In the genomic region with DNA sequence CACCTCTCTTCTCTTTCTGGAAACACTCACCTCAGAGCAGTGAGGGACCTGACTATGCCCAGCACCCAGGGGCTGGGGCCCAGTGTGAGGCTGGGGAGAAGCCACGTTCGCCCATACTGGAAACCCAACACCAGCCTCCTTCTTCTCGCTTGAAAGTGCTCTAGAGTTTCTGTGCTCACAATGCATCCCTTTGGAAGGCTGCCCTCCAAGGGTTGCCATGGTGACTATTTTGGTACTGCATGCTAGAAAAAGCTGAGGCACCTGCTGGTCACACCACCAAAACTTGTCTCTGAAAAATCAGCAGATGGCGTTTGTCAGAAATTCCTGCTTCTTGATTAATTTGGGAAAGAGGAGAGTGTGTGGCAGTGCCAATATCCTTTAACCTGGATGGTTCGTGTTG, we compare ENCODE assay signal across 8 mouse cellular contexts.
DNase-seq lines count a peak whose midpoint lies in the region; ATAC-seq lines count a peak whose summit lies in the region.

No protein-coding gene starts in this region.

- no peak for ATAC-seq in midbrain, embryonic 14.5 days (ENCODE audit: low FRiP score, low TSS enrichment)
- no peak for ATAC-seq in midbrain, embryonic 11.5 days (ENCODE audit: low FRiP score)
- ATAC-seq in forebrain, embryonic 16.5 days: peak; percentile 80
- no peak for ATAC-seq in megakaryocyte-erythroid progenitor cell, adult 5-6 weeks (replicated peaks; ENCODE audit: low FRiP score, low TSS enrichment, poor library complexity, severe bottlenecking)

- H3K4me2 ChIP-seq in midbrain, embryonic 14.5 days (ENCODE audit: low read length): no peak overlapping the region
- no peak overlapping the region for H3K4me2 ChIP-seq in midbrain, embryonic 11.5 days
- H3K4me2 ChIP-seq in forebrain, embryonic 16.5 days (ENCODE audit: low read length): no peak overlapping the region; the same call in 1 of the 2 replicates

- no peak overlapping the region for H3K4me3 ChIP-seq in midbrain, embryonic 14.5 days (replicated peaks; ENCODE audit: low read depth, low read length)
- no peak overlapping the region for H3K4me3 ChIP-seq in midbrain, embryonic 11.5 days (ENCODE audit: low read depth, low read length)
- H3K4me3 ChIP-seq in forebrain, embryonic 16.5 days (replicated peaks; ENCODE audit: low read length): no peak overlapping the region

- H3K27me3 ChIP-seq in midbrain, embryonic 14.5 days (ENCODE audit: control insufficient read depth, insufficient read depth, low read length): no peaks in the 10 kb centered on the region
- no peaks in the 10 kb centered on the region for H3K27me3 ChIP-seq in midbrain, embryonic 11.5 days (ENCODE audit: control insufficient read depth, insufficient read depth, low read length)
- H3K27me3 ChIP-seq in forebrain, embryonic 16.5 days (replicated peaks; ENCODE audit: control insufficient read depth, insufficient read depth, low read length): no peaks in the 10 kb centered on the region

- WGBS in midbrain, embryonic 14.5 days: 26% methylated on average over 5 of the region's 5 CpGs
- WGBS in midbrain, embryonic 11.5 days: 49% methylated on average over 5 of the region's 5 CpGs
- 10% methylated on average over 5 of the region's 5 CpGs for WGBS in forebrain, embryonic 16.5 days

- no peaks in the 10 kb centered on the region for H3K36me3 ChIP-seq in midbrain, embryonic 14.5 days (ENCODE audit: control insufficient read depth, insufficient read depth, low read length)
- H3K36me3 ChIP-seq in midbrain, embryonic 11.5 days (ENCODE audit: control insufficient read depth, insufficient read depth, low read length): no peaks in the 10 kb centered on the region
- H3K36me3 ChIP-seq in forebrain, embryonic 16.5 days (ENCODE audit: control insufficient read depth, insufficient read depth): no peaks in the 10 kb centered on the region

- H3K9ac ChIP-seq in midbrain, embryonic 14.5 days (replicated peaks; ENCODE audit: low read length): no peak overlapping the region
- no peak overlapping the region for H3K9ac ChIP-seq in midbrain, embryonic 11.5 days (ENCODE audit: low read length)
- H3K9ac ChIP-seq in forebrain, embryonic 16.5 days (replicated peaks; ENCODE audit: low read depth, low read length): no peak overlapping the region

- peaks cover 6% of the 10 kb centered on the region; the same call in 1 of the 2 replicates for H3K4me1 ChIP-seq in midbrain, embryonic 14.5 days (ENCODE audit: control insufficient read depth, insufficient read depth, low read length)
- H3K4me1 ChIP-seq in midbrain, embryonic 11.5 days (ENCODE audit: control insufficient read depth, insufficient read depth, low read length): 0 out of 2 replicates have a peak, but pooled peaks cover 3% of the 10 kb centered on the region
- H3K4me1 ChIP-seq in forebrain, embryonic 16.5 days (replicated peaks; ENCODE audit: control insufficient read depth, insufficient read depth, low read length): peaks cover 22% of the 10 kb centered on the region

- no peaks in the 10 kb centered on the region for H3K9me3 ChIP-seq in midbrain, embryonic 14.5 days (ENCODE audit: control insufficient read depth, low read length)
- no peaks in the 10 kb centered on the region for H3K9me3 ChIP-seq in midbrain, embryonic 11.5 days (ENCODE audit: control insufficient read depth, low read length)
- H3K9me3 ChIP-seq in forebrain, embryonic 16.5 days (ENCODE audit: control insufficient read depth, low read length): no peaks in the 10 kb centered on the region

- peak; percentile 68 for DNase-seq in midbrain, embryonic 14.5 days
- no peak for DNase-seq in midbrain, embryonic 11.5 days (ENCODE audit: low spot score, missing footprints)
- DNase-seq in layer of hippocampus, postnatal 36 days: peak; percentile 84 to 86
- DNase-seq in right cerebral cortex, postnatal 4 days: peak; percentile 87
- DNase-seq in testis, postnatal 10 days (ENCODE audit: low spot score): no peak
- no peak for DNase-seq in heart, adult 8-10 months (ENCODE audit: low spot score)

- H3K27ac ChIP-seq in midbrain, embryonic 14.5 days (replicated peaks; ENCODE audit: low read depth, low read length): no peak overlapping the region
- no peak overlapping the region for H3K27ac ChIP-seq in midbrain, embryonic 11.5 days (ENCODE audit: low read depth, low read length)
- H3K27ac ChIP-seq in forebrain, embryonic 16.5 days (ENCODE audit: low read length): peak overlapping the region; percentile 62

Comparison
In these comparisons a context has a peak if more than half of its experiments do, and no peak if none do; other contexts are left out.
1. DNase-seq: peak in midbrain, embryonic 14.5 days (single experiment), layer of hippocampus, postnatal 36 days (2 of 2) and right cerebral cortex, postnatal 4 days (single experiment); none in midbrain, embryonic 11.5 days (single experiment), testis, postnatal 10 days (single experiment) and heart, adult 8-10 months (single experiment).